Mouse (Mus musculus) kidney, adult 2 months (tissue): ENCODE data around the gene Dr1. TPM values are rescaled to one million over a fixed set of nuclear protein-coding genes. Genes with fewer than 3 reads are reported as not detected.

Source experiments
- DNase-seq: peaks from one replicate; pipeline ENCODE4 v3.0.0; 2021
- H3K27ac ChIP-seq: fragments of 200-500 bp; 2 replicates; pipeline ENCODE4 v1.5.1; 2012; ENCODE audit warnings: low read depth, low read length, control low read depth, inconsistent platforms; ENCODE audit not compliant: insufficient read depth
- H3K27me3 ChIP-seq: fragments of 200-500 bp; replicated peaks from 2 replicates; pipeline ENCODE4 v1.6.1; 2012; ENCODE audit warnings: mild to moderate bottlenecking, moderate library complexity, low read length, inconsistent platforms; ENCODE audit not compliant: control insufficient read depth, insufficient read depth
- H3K36me3 ChIP-seq: fragments of 200-500 bp; 2 replicates; pipeline ENCODE4 v1.6.1; 2012; ENCODE audit warnings: mild to moderate bottlenecking, moderate library complexity, low read length, inconsistent platforms; ENCODE audit not compliant: control insufficient read depth, insufficient read depth
- H3K4me1 ChIP-seq: fragments of 200-500 bp; 2 replicates; pipeline ENCODE4 v1.6.1; 2011; ENCODE audit warnings: low read length; ENCODE audit not compliant: control insufficient read depth, insufficient read depth
- H3K4me3 ChIP-seq: fragments of 200-500 bp; 2 replicates; pipeline ENCODE4 v1.5.1; 2011; ENCODE audit warnings: mild to moderate bottlenecking, low read depth, low read length, control low read depth; ENCODE audit not compliant: insufficient read depth
- CTCF ChIP-seq: fragments of 200-500 bp; conservative IDR thresholded peaks from 2 replicates; pipeline ENCODE4 v1.5.1; 2011; ENCODE audit warnings: low read depth, mild to moderate bottlenecking, control low read depth, low read length, moderate library complexity, mixed read lengths; ENCODE audit not compliant: insufficient read depth, insufficient read length
- POLR2A ChIP-seq: fragments of 200-500 bp; IDR thresholded peaks from one replicate; pipeline ENCODE4 v1.6.1; 2011; ENCODE audit warnings: low read depth, low read length, control low read depth
- WGBS: fragments of 180-500 bp; shearing (Covaris S2); methylation state at CpG from one replicate; pipeline ENCODE4 v1.1.7; 2018; 5-methylcytosine and 5-hydroxymethylcytosine counted together
- polyA plus RNA-seq: library from polyadenylated mRNA; depleted of rRNA; stranded (reverse); fragments of >200 nt; gene quantifications from 2 replicates; pipeline ENCODE4 v1.2.3, GENCODE M21; 2012; rRNA removed

Gene Dr1
- polyA plus RNA-seq, 1 experiment = 16.3 TPM

GRCm38 (mm10) chr5:108312224-108313064 is 43.7 kb downstream of the Dr1 start, which contains the start of gene Pigg:
TSS of gene Pigg (plus strand) at chr5:108312609.
- H3K27ac ChIP-seq = peak within 1 kb of the TSS; percentile 32
- no peaks in the 10 kb centered on the region for H3K27me3 ChIP-seq
- DNase-seq = peak; percentile 95
- H3K4me3 ChIP-seq = peak within 1 kb of the TSS; percentile 73
- TF ChIP-seq POLR2A = peak; percentile 25
- TF ChIP-seq CTCF = no peak
- WGBS = under 1% methylated on average over 55 of the region's 57 CpGs
- no peaks in the 10 kb centered on the region for H3K36me3 ChIP-seq
- peaks cover 3% of the 10 kb centered on the region; the same call in 1 of the 2 replicates for H3K4me1 ChIP-seq

- DNase-seq = no peak
- Histone ChIP-seq H3K27me3 (no peaks in the 10 kb centered on the region), H3K4me3 (peak overlapping the region; percentile 73), H3K4me1 (peaks cover 3% of the 10 kb centered on the region; the same call in 1 of the 2 replicates), H3K27ac (no peak overlapping the region), H3K36me3 (no peaks in the 10 kb centered on the region)
- 4% methylated on average over 16 of the region's 16 CpGs for WGBS
- TF ChIP-seq CTCF = no peak
- TF ChIP-seq POLR2A = no peak
Observed at GRCm38 (mm10) chr5:108313065-108313860, 44.6 kb downstream of the Dr1 start.

Other genes starting within 250 kb of the Dr1 start
- gene Mtf2, start 203.2 kb upstream of the Dr1 start, polyA plus RNA-seq = 5.4 and 8.1 TPM in 2 replicates
- 39.7 and 60.9 TPM in 2 replicates for gene Tmed5, start 136.3 kb upstream of the Dr1 start, polyA plus RNA-seq
- gene Ccdc18, start 136.0 kb upstream of the Dr1 start, polyA plus RNA-seq = 0.06 TPM in 1 of 2 replicates, not detected in the other
- gene Pigg, start 43.7 kb downstream of the Dr1 start, polyA plus RNA-seq = 16.6 and 18.7 TPM in 2 replicates
- 0.59 and 0.95 TPM in 2 replicates for gene Gm42517, start 99.0 kb downstream of the Dr1 start, polyA plus RNA-seq
- gene Pde6b, start 119.5 kb downstream of the Dr1 start, polyA plus RNA-seq = not detected in 2 replicates
- gene Atp5k, start 165.6 kb downstream of the Dr1 start, polyA plus RNA-seq = 103 and 172 TPM in 2 replicates
- gene Mfsd7a, start 180.0 kb downstream of the Dr1 start, polyA plus RNA-seq = 5.0 and 5.3 TPM in 2 replicates
- 9.0 and 10.2 TPM in 2 replicates for gene Pcgf3, start 192.3 kb downstream of the Dr1 start, polyA plus RNA-seq